Mouse (Mus musculus) adrenal gland, adult (tissue): ENCODE data around the gene Mlxip.

Experiments used
- DNase-seq, 2 experiments: peaks; one replicate each; pipeline ENCODE4 v3.0.0; 2022 to 2023; ENCODE audit warnings: low spot score in 1 of 2; ENCODE audit not compliant: inconsistent age in 2 of 2

The Mlxip gene

GRCm38 (mm10) chr5:123381968-123382367 is 12.6 kb upstream of the Mlxip start:
- peak; percentile 69 to 81 for DNase-seq

- no peak for DNase-seq
These were observed 11.9 kb upstream of the Mlxip start for GRCm38 (mm10) chr5:123382686-123383085.

- no peak for DNase-seq
These were observed 6.1 kb upstream of the Mlxip start for GRCm38 (mm10) chr5:123388452-123388851.

- no peak for DNase-seq
These were observed 3.8 kb upstream of the Mlxip start for GRCm38 (mm10) chr5:123390536-123391441.

- peak; percentile 46 to 79 for DNase-seq
These were observed 3.2 kb upstream of the Mlxip start for GRCm38 (mm10) chr5:123391442-123391809.

- no peak for DNase-seq
These were observed 754 bp upstream of the Mlxip start for GRCm38 (mm10) chr5:123393786-123394302.

- DNase-seq = peak in 1 of 2 experiments; percentile 82
These were observed 621 bp downstream of the Mlxip start for GRCm38 (mm10) chr5:123394957-123395881.

- peak in 1 of 2 experiments; percentile 41 for DNase-seq
These were observed 2.4 kb downstream of the Mlxip start for GRCm38 (mm10) chr5:123396901-123397464.

GRCm38 (mm10) chr5:123397786-123398185 is 3.2 kb downstream of the Mlxip start:
- peak; percentile 47 to 70 for DNase-seq

GRCm38 (mm10) chr5:123398856-123399498 is 4.4 kb downstream of the Mlxip start:
- peak in 1 of 2 experiments; percentile 18 for DNase-seq

- no peak for DNase-seq
These were observed 9.9 kb downstream of the Mlxip start for GRCm38 (mm10) chr5:123404480-123404879.

GRCm38 (mm10) chr5:123406952-123407351 is 12.4 kb downstream of the Mlxip start:
- DNase-seq = no peak

- no peak for DNase-seq
These were observed 13.6 kb downstream of the Mlxip start for GRCm38 (mm10) chr5:123408176-123408575.

- no peak for DNase-seq
These were observed 17.6 kb downstream of the Mlxip start for GRCm38 (mm10) chr5:123412193-123412592.

GRCm38 (mm10) chr5:123413866-123414363 is 19.3 kb downstream of the Mlxip start:
- no peak for DNase-seq

- no peak for DNase-seq
These were observed 21.6 kb downstream of the Mlxip start for GRCm38 (mm10) chr5:123416149-123416548.

GRCm38 (mm10) chr5:123416566-123417518 is 22.2 kb downstream of the Mlxip start:
- DNase-seq = peak in 1 of 2 experiments; percentile 65

- DNase-seq = peak in 1 of 2 experiments; percentile 79
These were observed 29.3 kb downstream of the Mlxip start for GRCm38 (mm10) chr5:123423885-123424284.

- no peak for DNase-seq
These were observed 33.0 kb downstream of the Mlxip start for GRCm38 (mm10) chr5:123427556-123427955.
